In the genomic region with DNA sequence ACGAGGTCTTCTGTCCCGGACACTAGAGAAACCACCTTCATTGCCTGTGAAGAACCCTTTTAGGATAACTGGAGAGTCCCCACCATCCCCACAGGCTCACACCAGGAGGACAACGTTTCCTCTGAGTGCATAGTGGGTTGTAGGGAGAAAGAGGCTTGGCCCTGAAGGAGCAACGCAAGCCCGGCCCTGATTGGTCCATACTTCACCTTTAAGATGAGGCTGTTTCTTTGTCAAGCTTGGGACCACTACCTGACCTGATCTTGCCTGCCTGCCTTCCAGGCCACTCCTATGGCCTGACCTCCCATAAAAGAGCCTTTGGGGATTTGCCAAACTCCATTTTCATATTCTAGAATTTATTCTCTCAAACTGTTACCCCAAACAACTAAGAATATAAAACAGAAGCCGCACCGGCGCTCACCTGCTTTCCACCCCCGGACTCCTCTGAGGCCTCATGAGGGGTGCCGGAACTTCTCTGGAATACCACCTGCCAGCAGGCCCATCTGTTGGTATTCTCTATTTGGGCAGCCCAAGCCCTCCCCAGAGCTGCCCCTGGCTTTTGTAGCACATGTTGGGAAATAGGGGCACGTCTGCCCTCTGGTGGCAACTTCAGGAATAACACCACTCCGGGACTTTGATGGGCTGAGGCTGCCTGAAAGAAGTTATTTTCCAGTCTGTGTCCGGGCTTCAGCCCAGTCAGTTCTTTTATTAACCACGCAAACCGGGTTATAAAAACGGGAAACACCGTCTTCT, we compare ENCODE assay signal across 1 mouse cellular context.
TF ChIP-seq lines count a peak whose summit lies in the region.

No protein-coding gene starts in this region.

TF ChIP-seq in CH12.LX, 34 proteins besides CTCF, POLR2A, EP300 and RAD21 (continued from another document):
- TF ChIP-seq MAFK (IDR thresholded peaks at IDR 0.05; ENCODE audit: insufficient replicate concordance, low read length) (no peak), ETS1 (conservative IDR thresholded peaks at IDR 0.05; ENCODE audit: low read depth, low read length) (no peak), UBTF (IDR thresholded peaks at IDR 0.05; ENCODE audit: low read depth, low read length) (no peak), USF1 (IDR thresholded peaks at IDR 0.05; ENCODE audit: low read depth, low read length) (no peak), CHD2 (IDR thresholded peaks at IDR 0.05; ENCODE audit: low read length) (no peak), E2F4 (IDR thresholded peaks at IDR 0.05; ENCODE audit: insufficient replicate concordance, low read depth, low read length) (no peak), IRF4 (IDR thresholded peaks at IDR 0.05; ENCODE audit: low read depth, low read length) (peak; percentile 21; the same call in 1 of the 2 replicates), TBP (conservative IDR thresholded peaks at IDR 0.05; ENCODE audit: low read depth, low read length) (no peak)
